Mouse (Mus musculus) ES-Bruce4 (cell line): ENCODE measurements around the gene Cap2.

Experiments
- CTCF ChIP-seq: IDR thresholded peaks from one replicate; pipeline ENCODE4 v1.8.1; 2011; ENCODE audit warnings: low read depth, low read length
- EP300 ChIP-seq: IDR thresholded peaks from 2 replicates; pipeline ENCODE4 v1.6.1; 2011; ENCODE audit warnings: low read depth, low read length; ENCODE audit not compliant: insufficient read depth
- POLR2A ChIP-seq: IDR thresholded peaks from one replicate; pipeline ENCODE4 v1.8.1; 2011; ENCODE audit warnings: low read length; ENCODE audit not compliant: insufficient read depth

- no peak for TF ChIP-seq POLR2A
- no peak for TF ChIP-seq EP300
- TF ChIP-seq CTCF, result no peak
Measured at GRCm38 (mm10) chr13:46613694-46614272, 112.1 kb downstream of the Cap2 start.
